Mouse (Mus musculus) embryo, embryonic 11 days (tissue): ENCODE data around the gene Fkbp1a.
A peak's percentile ranks its signal among the peaks of the same experiment; 100 is the strongest.

Experiments
- DNase-seq: peaks from one replicate; pipeline ENCODE4 v3.0.0-alpha.2; 2015

The Fkbp1a gene

GRCm38 (mm10) chr2:151549615-151550121 lies 7.4 kb downstream of the Fkbp1a start:
- no peak for DNase-seq

DNA sequence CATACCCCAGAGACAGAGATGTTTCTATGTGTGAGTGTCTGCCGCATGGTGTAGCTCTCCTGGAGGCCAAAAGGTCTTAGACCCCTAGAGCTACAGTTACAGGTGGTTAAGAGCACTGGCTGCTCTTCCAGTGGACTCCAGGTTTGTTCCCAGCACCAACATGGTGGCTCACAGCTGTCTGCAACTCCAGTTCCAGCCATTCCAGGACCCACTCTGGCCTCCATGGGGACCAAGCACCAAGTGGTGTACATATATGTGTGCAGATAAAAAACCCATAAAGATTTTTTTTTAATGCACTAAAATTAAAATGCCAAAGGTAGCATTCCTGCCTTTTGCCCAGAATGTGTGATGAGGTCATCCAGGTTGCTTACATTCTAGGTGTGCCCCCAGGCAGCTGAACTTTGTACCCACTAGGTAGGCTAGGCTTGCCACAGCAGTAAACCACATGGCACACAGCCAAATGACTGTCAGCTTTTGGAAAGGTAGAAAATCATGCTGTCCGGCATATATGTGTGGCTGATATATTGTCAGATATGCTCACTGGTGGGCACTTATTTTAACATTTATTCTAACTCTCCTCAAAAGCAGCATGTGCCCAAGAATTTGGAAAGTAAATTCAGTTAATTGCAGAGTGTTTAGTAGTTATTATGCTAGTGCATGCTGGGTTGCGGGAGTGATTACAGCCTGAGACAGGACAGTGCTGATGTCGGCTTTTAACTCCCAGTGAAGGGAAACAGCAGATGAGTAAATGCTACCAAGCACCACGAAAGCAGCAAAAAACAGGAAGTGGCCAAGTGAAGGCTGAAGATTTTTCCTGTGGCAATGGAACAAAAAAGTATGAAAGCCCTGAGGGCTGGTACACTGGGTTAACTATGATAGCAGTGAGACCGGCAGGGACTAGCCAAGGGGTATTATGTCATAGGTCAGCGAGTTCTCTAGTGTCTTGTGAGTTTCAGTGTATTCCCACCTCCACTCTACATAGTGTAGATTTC lies 20.9 kb downstream of the Fkbp1a start:
- no peak for DNase-seq

- DNase-seq: no peak
These were observed 21.7 kb downstream of the Fkbp1a start for GRCm38 (mm10) chr2:151564006-151564405.

GRCm38 (mm10) chr2:151564986-151565385 lies 22.7 kb downstream of the Fkbp1a start:
- DNase-seq: peak; percentile 13

GRCm38 (mm10) chr2:151566856-151567255 lies 24.6 kb downstream of the Fkbp1a start:
- no peak for DNase-seq

DNA sequence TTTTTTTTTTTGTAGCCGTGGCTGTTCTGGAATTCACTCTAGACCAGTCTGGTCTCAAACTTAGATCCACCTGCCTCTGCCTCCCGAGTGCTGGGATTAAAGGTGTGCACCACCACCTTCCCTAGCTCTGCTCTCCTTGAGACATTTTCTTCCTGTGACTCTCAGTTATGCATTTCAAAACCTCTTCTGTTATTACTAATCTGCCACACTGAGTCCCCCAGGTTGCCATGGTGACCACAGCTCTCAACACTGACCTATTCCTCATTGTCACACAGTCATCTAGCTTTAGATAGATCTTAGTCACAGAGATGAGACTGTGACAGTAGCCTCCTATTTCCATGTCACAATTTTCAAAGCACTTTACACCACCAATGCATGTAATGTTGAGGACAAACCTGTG lies 27.2 kb downstream of the Fkbp1a start:
- DNase-seq: no peak

DNA sequence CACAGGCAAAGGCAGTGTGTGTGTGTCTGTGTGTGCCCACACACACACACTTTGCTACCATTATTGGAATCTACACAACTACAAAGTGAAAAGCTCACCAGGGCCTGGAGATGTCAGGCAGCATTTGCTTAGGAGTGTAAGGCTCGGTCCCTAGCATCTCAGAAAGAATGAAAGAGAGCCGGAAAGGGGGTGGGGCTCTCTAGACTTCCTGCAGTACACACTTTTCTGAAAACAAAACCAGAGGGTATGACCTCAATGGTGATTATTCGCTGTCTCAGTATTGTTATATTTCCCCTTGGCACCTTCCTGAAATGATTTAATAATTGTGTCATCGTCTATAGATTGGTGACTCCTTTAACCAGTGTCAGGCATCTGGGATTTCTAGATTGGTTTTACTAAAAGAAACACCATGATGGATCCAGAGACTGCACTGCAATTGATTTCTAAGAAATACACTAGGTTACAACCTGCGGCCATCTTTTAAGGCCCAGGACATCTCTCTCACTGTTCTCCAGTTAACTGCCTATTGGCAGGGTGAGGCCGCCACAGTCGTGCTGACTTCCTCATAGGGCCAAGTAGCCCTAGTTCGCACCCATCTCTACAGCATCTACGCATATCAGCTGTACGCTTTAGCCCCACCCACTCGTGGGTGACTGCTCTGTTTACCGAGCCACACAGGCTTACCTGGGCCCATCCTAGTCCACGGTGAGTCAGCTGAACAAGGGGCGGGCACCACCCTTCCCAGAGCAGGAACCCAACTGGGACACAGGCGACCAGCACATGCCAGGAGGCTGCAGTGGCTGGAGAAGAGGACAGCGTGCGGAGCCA lies 29.8 kb downstream of the Fkbp1a start, which contains the start of gene Sdcbp2:
Sdcbp2 (plus strand) TSS at position 750 of the 828 bp plus-strand sequence.
- DNase-seq: no peak

DNA sequence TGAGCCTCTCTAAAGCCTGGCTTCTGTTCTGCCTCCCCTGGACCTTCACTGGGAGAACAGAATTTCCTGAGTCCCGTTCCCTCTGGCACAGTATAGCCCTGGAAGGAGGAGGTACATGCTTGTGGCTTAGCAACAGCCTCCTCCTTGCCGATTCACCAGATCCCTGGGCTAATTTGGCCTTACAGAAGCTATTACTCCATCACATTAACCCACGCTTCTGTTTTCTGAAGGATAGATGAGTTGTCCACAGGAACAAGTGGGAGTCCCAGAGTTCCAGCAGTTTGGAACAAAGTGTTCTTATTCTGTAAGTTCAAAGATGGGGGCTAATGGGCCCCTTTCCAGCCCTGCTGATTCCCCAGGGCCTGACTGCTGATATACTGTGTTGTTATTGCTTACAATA lies 31.4 kb downstream of the Fkbp1a start:
- no peak for DNase-seq

GRCm38 (mm10) chr2:151574607-151575006 lies 32.3 kb downstream of the Fkbp1a start:
- no peak for DNase-seq

DNA sequence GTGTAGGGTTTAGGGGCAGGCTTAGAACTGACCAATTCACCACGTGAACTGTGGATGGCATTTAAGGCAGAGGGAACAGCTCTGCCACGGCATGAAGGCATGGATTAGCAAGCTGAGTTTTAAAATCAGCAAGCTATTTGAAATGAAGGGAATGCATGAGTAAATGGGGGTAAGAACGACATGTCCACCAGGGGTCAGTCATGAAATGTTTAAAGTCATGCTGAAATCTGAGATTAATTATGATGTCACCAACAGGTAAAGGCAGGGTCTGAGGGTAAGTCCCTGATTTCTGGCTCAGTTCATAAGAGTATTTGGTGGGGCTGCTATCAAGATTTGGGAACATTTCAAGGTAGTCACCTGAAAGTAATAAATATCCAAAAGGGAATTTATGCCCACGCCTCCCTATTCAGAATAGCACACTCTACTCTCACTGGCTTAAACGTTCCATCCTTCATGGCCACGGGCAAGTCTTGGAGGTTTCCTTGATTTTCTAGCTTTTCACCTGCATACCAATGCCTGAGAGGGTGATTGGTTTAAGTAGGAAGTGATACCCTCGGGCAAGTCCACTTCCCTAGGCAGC lies 32.9 kb downstream of the Fkbp1a start:
- DNase-seq: peak; percentile 74

DNA sequence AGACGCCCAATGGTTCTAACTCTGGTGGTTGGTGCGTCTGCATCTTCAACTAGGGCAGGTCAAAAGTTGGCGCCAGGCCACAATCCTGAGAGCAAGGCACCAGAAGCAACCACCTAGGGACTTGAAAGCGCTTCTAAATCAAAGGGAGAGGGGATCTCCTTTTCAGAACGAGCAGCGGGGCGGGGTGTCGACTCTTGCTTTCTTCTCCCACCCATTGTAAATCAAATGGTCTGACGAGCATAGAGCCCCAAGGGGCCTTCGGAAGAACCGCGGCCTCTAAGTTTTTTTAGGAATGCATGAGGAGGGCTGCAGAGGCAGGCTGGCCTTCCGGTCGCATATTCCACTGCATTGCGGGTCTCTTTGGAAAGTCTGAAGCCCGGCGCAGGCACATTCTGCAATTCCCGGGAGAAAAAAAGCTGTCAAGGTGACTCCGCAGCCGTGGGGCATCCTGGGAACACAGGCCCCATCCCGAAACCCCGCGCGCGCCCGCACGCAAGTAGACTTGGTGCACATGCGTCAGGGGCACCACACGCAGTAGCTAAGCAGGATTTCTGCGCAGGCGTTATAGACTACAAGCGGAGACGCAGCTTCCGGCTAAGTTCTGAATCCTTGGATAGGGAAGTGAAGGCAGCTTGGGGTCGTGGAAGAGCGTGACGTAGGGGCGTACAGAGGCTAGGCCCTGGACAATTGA lies 33.6 kb downstream of the Fkbp1a start:
- peak; percentile 95 for DNase-seq

DNA sequence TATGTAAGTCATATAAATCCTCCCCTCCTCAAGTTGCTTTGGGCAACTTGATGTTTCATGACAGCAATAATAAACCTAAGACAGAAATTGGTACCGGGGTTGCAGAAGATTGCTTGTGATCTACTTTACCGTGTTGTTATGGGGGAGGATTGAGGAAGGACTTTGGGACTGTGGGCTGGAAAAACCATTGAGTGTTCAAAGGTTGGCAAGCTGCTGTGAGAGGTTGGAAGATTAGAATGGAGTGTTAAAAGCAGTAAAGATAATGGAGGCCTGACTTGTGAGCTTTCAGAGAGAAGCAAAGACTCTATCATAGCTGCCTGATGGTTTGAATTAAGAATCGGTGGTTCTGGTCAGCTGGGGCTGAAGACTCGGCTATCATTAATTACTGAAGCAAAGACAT lies 36.9 kb downstream of the Fkbp1a start:
- DNase-seq: no peak

- DNase-seq: no peak
These were observed 38.7 kb downstream of the Fkbp1a start for GRCm38 (mm10) chr2:151580945-151581344.

GRCm38 (mm10) chr2:151585934-151586333 lies 43.7 kb downstream of the Fkbp1a start:
- no peak for DNase-seq

- DNase-seq: no peak
These were observed 44.5 kb downstream of the Fkbp1a start for GRCm38 (mm10) chr2:151586807-151587206.

DNA sequence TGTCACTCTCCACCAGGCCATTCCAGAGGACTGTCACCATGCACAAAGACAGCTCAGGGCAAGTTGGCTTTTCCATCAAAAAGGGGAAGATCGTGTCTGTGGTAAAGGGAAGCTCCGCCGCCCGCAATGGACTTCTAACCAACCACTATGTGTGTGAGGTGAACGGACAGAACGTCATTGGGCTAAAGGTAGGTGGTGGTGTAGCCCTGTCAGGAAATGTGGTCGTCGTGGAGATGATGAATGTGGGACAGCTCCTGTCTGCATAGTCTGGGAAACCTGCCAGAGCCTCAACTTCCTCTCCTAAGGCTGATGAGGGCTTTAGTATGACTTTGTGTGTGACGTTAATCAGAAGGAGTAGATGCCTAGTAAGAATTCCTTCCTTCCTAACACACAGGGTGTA lies 45.0 kb downstream of the Fkbp1a start:
- no peak for DNase-seq

DNA sequence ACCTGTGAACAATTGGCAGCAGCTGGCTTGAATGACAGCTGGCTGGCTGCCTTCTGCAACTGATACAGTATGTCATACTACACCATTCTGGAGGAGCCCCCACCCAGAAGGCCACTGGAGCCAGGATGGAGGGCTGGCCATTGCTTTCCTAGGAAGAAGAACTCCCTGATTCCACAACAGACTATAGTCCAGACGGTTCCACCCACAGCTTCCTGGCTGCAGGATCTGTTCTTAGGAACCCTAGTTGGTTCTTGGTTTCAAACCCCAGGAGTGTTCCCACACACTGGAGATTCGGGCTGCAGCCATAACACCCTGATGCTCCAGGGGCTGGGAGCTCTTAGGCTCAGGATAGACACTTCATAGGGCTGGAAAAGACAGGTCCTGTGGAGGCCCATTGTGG lies 55.8 kb downstream of the Fkbp1a start:
- no peak for DNase-seq

DNA sequence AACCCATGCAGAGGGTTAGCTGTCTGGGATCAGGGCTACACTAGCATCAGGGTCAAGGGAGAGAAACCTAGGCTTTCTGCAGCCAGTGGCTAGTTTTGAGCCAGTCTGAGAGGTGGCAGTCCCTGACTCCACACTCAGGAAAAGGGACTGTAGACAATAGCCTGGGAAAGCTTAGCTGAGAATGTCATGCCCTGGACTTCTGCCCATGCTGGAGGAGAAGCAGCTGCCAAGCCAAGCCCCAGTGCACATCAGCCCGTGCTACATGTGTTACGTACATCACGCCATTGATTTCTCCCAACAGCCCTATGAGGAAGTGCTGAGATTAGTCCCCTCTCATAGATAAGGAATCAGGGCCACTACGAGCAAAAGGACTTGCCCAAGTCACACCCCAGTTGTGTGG lies 59.8 kb downstream of the Fkbp1a start:
- no peak for DNase-seq

DNA sequence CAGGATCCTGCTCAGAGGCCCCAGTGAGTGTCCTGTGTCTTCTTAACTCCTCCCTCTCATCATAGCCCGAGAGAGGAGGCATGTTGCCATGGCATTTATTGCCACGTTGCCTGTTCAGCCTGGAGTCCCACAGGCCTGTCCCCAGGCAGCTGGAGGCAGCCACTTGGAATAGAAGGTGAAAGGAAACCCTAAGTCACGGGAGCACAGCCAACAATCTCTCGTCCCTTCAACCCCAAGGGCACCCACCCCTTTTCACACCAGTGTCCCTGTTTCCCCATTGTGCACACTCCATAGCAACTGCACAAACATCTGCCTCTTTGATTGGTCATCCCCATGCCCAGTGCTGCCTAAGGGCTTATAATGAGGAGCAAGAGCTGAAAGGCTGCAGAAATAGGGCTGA lies 61.3 kb downstream of the Fkbp1a start:
- peak; percentile 47 for DNase-seq

DNA sequence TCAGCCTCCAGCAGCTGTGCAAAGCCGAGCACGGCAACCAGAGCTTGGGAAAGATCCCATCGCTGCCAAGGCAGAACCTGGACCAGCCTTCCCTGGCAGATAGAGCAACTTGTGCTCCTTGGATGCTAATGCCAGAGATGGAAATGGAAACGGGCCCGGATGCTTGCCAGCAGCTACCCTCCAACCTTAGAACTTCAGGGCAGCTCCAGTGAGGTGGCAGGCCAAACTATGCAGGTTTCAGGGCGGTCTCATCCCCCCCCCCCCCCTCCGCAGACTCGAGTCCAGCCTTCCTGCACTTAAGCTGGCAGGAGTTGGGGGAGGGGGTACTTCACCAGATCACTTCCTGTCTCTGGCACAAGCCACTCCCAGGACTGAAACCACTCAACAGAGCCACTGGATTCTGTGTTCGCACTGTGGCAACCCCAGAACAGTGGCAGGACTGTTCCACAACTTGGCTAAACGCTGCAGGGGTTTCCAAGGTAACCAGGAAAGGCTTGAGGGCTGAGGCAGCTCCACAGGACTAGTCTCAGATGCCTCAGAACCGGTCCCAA lies 63.2 kb downstream of the Fkbp1a start:
- DNase-seq: peak; percentile 64

DNA sequence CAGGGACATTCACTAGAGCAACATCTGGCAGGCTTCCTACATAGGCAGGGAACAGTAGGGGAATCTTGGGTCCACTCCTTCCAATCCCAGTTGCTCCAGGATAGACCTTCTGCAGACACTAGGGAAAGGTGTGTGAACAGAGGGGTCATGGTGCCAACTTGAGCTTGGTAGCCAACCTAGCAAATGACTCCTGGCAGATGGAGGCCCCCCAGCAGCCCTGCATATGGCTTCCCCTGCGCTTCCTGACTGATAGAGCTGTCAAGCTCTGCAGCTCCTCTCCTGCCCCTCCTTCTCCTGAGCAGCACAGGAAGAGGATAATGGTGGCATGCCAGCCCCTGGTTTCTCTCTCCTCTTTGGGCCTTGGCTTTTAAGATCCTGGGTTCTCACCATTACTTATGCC lies 66.2 kb downstream of the Fkbp1a start:
- no peak for DNase-seq

GRCm38 (mm10) chr2:151609974-151610373 lies 67.7 kb downstream of the Fkbp1a start:
- no peak for DNase-seq
